ENCODE assay signal across 11 mouse cellular contexts in the genomic region with DNA sequence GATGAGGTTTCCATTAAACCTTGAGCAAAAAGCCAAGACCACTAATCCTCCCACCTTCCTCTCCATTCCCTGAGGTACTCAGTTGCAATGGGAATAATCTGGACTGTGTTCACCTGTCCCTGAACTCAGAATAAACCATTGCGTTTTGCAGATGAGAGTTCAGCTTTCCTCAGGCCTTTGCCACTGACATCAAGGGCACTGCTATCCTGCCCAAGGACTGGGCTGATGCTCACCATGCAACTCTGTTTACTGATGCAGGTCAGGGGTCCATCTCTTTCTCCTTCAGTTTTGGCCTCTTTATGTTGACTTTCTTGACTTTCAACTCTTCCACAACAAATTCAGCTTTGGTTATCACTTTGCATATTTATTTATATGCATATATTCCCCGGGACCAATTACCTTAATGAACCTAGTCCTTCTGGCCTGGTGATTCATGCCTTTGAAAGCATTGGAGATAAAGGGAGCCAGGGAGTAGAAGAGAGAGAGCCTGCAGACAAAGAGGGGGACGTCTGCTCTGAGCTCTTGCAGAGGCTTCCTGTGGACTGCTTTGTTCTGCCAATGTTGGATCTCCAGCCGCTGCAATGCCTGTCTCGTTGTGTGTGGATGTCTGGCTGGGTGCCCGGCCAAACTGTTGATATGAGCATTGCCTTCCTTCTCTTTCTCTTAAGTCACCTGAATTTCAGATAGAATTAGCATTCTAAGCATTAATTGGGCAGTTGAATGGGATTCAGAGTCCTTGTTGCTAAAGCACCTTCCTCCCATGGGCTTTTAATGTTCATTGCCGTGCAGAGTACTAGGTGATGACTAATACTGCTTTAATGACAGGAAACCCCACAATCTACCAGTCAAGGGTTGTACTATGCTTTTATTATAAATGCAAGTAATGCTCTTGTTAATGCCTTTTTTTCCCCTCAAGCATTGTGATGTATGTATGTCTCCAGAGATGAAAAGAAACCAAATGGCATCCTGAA.
DNase-seq lines count a peak whose midpoint lies in the region; ATAC-seq and TF ChIP-seq lines count a peak whose summit lies in the region.
"Had no signal": no experiment of that assay in that cellular context is flagged by ENCODE, and none has a peak within 500 bp of the region (broad histone marks: within the 10 kb centered on the region; RNA-seq: fewer than 3 reads in every experiment).

No protein-coding gene starts in this region.

- H3K4me1 ChIP-seq in embryonic facial prominence, embryonic 14.5 days (ENCODE audit: control insufficient read depth, insufficient read depth, low read length), result no peaks in the 10 kb centered on the region
- peaks cover 5% of the 10 kb centered on the region; the same call in 1 of the 2 replicates for H3K4me1 ChIP-seq in embryonic facial prominence, embryonic 10.5 days
- H3K4me1 ChIP-seq in midbrain, embryonic 13.5 days (replicated peaks), result peaks cover 6% of the 10 kb centered on the region
- no peaks in the 10 kb centered on the region for H3K4me1 ChIP-seq in midbrain, embryonic 11.5 days (ENCODE audit: control insufficient read depth, insufficient read depth, low read length)
- no peaks in the 10 kb centered on the region for H3K4me1 ChIP-seq in kidney, adult 2 months (ENCODE audit: control insufficient read depth, insufficient read depth, low read length)

- peak; percentile 14 for DNase-seq in embryonic facial prominence, embryonic 14.5 days (ENCODE audit: low spot score)
- no peak for DNase-seq in embryonic facial prominence, embryonic 10.5 days (ENCODE audit: low spot score)
- no peak for DNase-seq in midbrain, embryonic 11.5 days (ENCODE audit: low spot score, missing footprints)
- peak; percentile 29 to 64 for DNase-seq in layer of hippocampus, adult 18-20 months (ENCODE audit: low spot score in 2 of 2)
- peak; percentile 31 for DNase-seq in right cerebral cortex, postnatal 4 days
- no peak for DNase-seq in kidney, adult 2 months
- DNase-seq in ovary, adult 18-20 months (ENCODE audit: low spot score), result no peak
- DNase-seq: B cell, adult 2 months had no signal

- H3K27ac ChIP-seq in embryonic facial prominence, embryonic 14.5 days (replicated peaks; ENCODE audit: low read depth, low read length), result no peak overlapping the region
- no peak overlapping the region for H3K27ac ChIP-seq in embryonic facial prominence, embryonic 10.5 days (replicated peaks)
- H3K27ac ChIP-seq in midbrain, embryonic 13.5 days, result no peak overlapping the region
- no peak overlapping the region for H3K27ac ChIP-seq in midbrain, embryonic 11.5 days (ENCODE audit: low read depth, low read length)
- H3K27ac ChIP-seq in kidney, adult 2 months (ENCODE audit: insufficient read depth, low read depth, low read length), result no peak overlapping the region
- H3K27ac ChIP-seq: liver, embryonic 14.5 days had no signal

- ATAC-seq in embryonic facial prominence, embryonic 14.5 days (ENCODE audit: low read depth), result no peak
- ATAC-seq in midbrain, embryonic 13.5 days, result peak; percentile 73
- ATAC-seq in midbrain, embryonic 11.5 days (ENCODE audit: low FRiP score), result no peak
- ATAC-seq: Patski had no signal

- H3K27me3 ChIP-seq in embryonic facial prominence, embryonic 14.5 days (replicated peaks; ENCODE audit: control insufficient read depth, insufficient read depth, low read length), result no peaks in the 10 kb centered on the region
- H3K27me3 ChIP-seq in embryonic facial prominence, embryonic 10.5 days (replicated peaks; ENCODE audit: low read depth, poor library complexity, severe bottlenecking), result no peaks in the 10 kb centered on the region
- H3K27me3 ChIP-seq in midbrain, embryonic 13.5 days, result no peaks in the 10 kb centered on the region
- no peaks in the 10 kb centered on the region for H3K27me3 ChIP-seq in midbrain, embryonic 11.5 days (ENCODE audit: control insufficient read depth, insufficient read depth, low read length)
- H3K27me3 ChIP-seq in kidney, adult 2 months (replicated peaks; ENCODE audit: control insufficient read depth, insufficient read depth, low read length), result no peaks in the 10 kb centered on the region
- H3K27me3 ChIP-seq: Patski had no signal

- WGBS in embryonic facial prominence, embryonic 14.5 days, result 45% methylated on average over 7 of the region's 7 CpGs
- 43% methylated on average over 7 of the region's 7 CpGs for WGBS in embryonic facial prominence, embryonic 10.5 days
- 19% methylated on average over 7 of the region's 7 CpGs for WGBS in midbrain, embryonic 13.5 days
- 24% methylated on average over 7 of the region's 7 CpGs for WGBS in midbrain, embryonic 11.5 days
- 55% methylated on average over 7 of the region's 7 CpGs for WGBS in kidney, adult 2 months

- H3K9me3 ChIP-seq in embryonic facial prominence, embryonic 14.5 days (ENCODE audit: control insufficient read depth, low read length), result no peaks in the 10 kb centered on the region
- H3K9me3 ChIP-seq in embryonic facial prominence, embryonic 10.5 days, result no peaks in the 10 kb centered on the region
- no peaks in the 10 kb centered on the region for H3K9me3 ChIP-seq in midbrain, embryonic 13.5 days
- no peaks in the 10 kb centered on the region for H3K9me3 ChIP-seq in midbrain, embryonic 11.5 days (ENCODE audit: control insufficient read depth, low read length)

- H3K4me2 ChIP-seq in embryonic facial prominence, embryonic 14.5 days (ENCODE audit: low read depth, low read length), result no peak overlapping the region
- no peak overlapping the region for H3K4me2 ChIP-seq in midbrain, embryonic 13.5 days (replicated peaks)
- no peak overlapping the region for H3K4me2 ChIP-seq in midbrain, embryonic 11.5 days

- H3K36me3 ChIP-seq in embryonic facial prominence, embryonic 14.5 days (ENCODE audit: control insufficient read depth, insufficient read depth, low read length), result no peaks in the 10 kb centered on the region
- H3K36me3 ChIP-seq in embryonic facial prominence, embryonic 10.5 days (replicated peaks), result no peaks in the 10 kb centered on the region
- no peaks in the 10 kb centered on the region for H3K36me3 ChIP-seq in midbrain, embryonic 13.5 days
- no peaks in the 10 kb centered on the region for H3K36me3 ChIP-seq in midbrain, embryonic 11.5 days (ENCODE audit: control insufficient read depth, insufficient read depth, low read length)
- H3K36me3 ChIP-seq in kidney, adult 2 months (ENCODE audit: control insufficient read depth, insufficient read depth, low read length), result no peaks in the 10 kb centered on the region

- no peak for TF ChIP-seq POLR2A in kidney, adult 2 months (IDR thresholded peaks at IDR 0.05; ENCODE audit: low read depth, low read length)

- H3K4me3 ChIP-seq in embryonic facial prominence, embryonic 14.5 days (ENCODE audit: low read depth, low read length), result no peak overlapping the region
- no peak overlapping the region for H3K4me3 ChIP-seq in embryonic facial prominence, embryonic 10.5 days
- H3K4me3 ChIP-seq in midbrain, embryonic 13.5 days (replicated peaks), result no peak overlapping the region
- no peak overlapping the region for H3K4me3 ChIP-seq in midbrain, embryonic 11.5 days (ENCODE audit: low read depth, low read length)
- H3K4me3 ChIP-seq in kidney, adult 2 months (ENCODE audit: insufficient read depth, low read depth, low read length), result no peak overlapping the region

- no peak for TF ChIP-seq CTCF in kidney, adult 2 months (conservative IDR thresholded peaks at IDR 0.05; ENCODE audit: insufficient read depth, insufficient read length, low read depth, low read length)

- H3K9ac ChIP-seq in embryonic facial prominence, embryonic 14.5 days (ENCODE audit: low read depth, low read length), result no peak overlapping the region
- H3K9ac ChIP-seq in midbrain, embryonic 13.5 days (replicated peaks), result no peak overlapping the region
- no peak overlapping the region for H3K9ac ChIP-seq in midbrain, embryonic 11.5 days (ENCODE audit: low read length)
- H3K9ac ChIP-seq: liver, embryonic 14.5 days had no signal

Comparison
In these comparisons a context has a peak if more than half of its experiments do, and no peak if none do; other contexts are left out.
1. DNase-seq: peak in embryonic facial prominence, embryonic 14.5 days (single experiment), layer of hippocampus, adult 18-20 months (2 of 2) and right cerebral cortex, postnatal 4 days (single experiment); none in embryonic facial prominence, embryonic 10.5 days (single experiment), midbrain, embryonic 11.5 days (single experiment), kidney, adult 2 months (single experiment) and ovary, adult 18-20 months (single experiment).